Mouse (Mus musculus): Measurements from ENCODE around the gene Acsm1.
A peak's percentile ranks its signal among the peaks of the same experiment; 100 is the strongest.

The Acsm1 gene

GRCm38 (mm10) chr7:119673465-119673864, 66.6 kb downstream of the Acsm1 start:
- peak in 1 of 2 experiments; percentile 44 for DNase-seq

GRCm38 (mm10) chr7:119680107-119680506, 73.3 kb downstream of the Acsm1 start:
- DNase-seq = no peak

- no peak for DNase-seq
These were observed 75.9 kb downstream of the Acsm1 start for GRCm38 (mm10) chr7:119682699-119683098.

- no peak for DNase-seq
These were observed 82.9 kb downstream of the Acsm1 start, which contains the start of gene Acsm4 for GRCm38 (mm10) chr7:119689726-119690125. TSS of gene Acsm4 (plus strand) at chr7:119690026.

GRCm38 (mm10) chr7:119692302-119692701, 85.5 kb downstream of the Acsm1 start:
- no peak for DNase-seq

- no peak for DNase-seq
These were observed 88.1 kb downstream of the Acsm1 start for GRCm38 (mm10) chr7:119694926-119695325.
